Mouse (Mus musculus) granulocyte monocyte progenitor cell, adult 5-6 weeks (primary cell): ENCODE data around the gene Tbccd1. TPM values are rescaled to one million over a fixed set of nuclear protein-coding genes. Genes with fewer than 3 reads are reported as not detected.

Experiments used
- ATAC-seq: replicated peaks from 2 replicates; pipeline ENCODE4 v1.8.0; 2016; ENCODE audit warnings: mild to moderate bottlenecking, moderate TSS enrichment, inconsistent platforms; ENCODE audit not compliant: poor library complexity, severe bottlenecking
- total RNA-seq, 2 experiments: library from RNA; stranded (forward) in 1 of 2; stranded (reverse) in 1 of 2; fragments of 200-712, 200-1000 nt in 1 of 2; fragments of >200 nt in 1 of 2; fragmentation: Nextera tagmentation in 1 of 2; gene quantifications; 2 replicates each; pipeline ENCODE4 v1.2.3; 2014 to 2017

The Tbccd1 gene
- 18.8 and 32.9 TPM in 2 replicates for total RNA-seq (2014; fragmentation: Nextera tagmentation)
- total RNA-seq (2017), result 22.1 and 27.1 TPM in 2 replicates

DNA sequence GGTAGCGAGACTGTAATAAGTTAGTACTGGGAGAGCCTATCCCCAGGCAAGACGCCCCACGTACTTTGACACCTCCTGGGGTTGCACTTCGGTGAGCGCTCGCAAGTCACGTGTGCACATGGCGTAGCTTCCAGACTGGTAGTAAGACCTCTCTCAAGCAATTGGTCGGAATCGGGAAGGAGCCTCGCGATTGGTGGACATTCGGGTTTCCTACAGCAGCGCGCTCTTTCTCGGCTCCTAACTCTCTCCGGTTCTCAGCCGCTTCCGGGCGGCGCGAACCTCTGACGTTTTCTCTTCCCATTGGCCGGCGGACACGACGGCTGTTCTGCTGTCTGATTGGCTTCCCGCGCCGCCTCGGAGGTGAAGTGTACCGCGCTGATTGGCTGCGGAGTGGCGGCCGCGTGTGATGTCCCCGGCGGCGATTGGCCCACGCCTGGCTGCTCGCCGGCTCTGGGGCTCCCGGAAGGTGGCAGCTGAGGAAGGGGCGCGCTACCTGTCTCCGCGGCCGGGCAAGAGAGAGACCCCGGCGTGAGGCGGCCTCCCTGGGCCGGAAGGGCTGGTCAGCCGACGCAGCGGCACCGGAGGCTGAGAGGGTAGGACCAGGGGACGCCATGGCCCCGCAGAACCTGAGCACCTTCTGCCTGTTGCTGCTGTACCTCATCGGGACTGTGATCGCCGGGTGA is at the start of gene Tbccd1, which contains the start of gene Dnajb11:
Gene Tbccd1, minus strand, starts transcription at position 239 of the 683 bp plus-strand sequence.
Gene Dnajb11, plus strand, starts transcription at position 415 of the 683 bp plus-strand sequence.
- peak; percentile 92 for ATAC-seq

DNA sequence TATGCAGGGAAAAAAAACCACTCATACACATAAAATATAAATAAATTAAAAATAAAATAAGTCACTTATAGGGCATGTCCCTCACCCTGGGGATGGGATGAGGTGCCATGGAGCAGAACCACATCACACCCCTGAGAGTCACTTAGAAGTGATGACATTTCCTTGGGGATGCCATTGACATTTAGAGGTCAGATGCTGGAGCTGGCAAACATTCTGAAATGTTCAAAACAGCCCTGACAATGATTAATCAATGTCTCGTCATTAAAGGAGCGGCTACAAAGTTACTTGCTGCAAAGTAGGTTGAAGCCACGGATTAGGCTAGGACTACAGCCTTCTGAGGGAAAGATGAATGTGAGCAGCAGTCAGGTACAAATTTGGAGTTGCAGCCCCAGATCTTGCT is 43.9 kb upstream of the Tbccd1 start:
- no peak for ATAC-seq

DNA sequence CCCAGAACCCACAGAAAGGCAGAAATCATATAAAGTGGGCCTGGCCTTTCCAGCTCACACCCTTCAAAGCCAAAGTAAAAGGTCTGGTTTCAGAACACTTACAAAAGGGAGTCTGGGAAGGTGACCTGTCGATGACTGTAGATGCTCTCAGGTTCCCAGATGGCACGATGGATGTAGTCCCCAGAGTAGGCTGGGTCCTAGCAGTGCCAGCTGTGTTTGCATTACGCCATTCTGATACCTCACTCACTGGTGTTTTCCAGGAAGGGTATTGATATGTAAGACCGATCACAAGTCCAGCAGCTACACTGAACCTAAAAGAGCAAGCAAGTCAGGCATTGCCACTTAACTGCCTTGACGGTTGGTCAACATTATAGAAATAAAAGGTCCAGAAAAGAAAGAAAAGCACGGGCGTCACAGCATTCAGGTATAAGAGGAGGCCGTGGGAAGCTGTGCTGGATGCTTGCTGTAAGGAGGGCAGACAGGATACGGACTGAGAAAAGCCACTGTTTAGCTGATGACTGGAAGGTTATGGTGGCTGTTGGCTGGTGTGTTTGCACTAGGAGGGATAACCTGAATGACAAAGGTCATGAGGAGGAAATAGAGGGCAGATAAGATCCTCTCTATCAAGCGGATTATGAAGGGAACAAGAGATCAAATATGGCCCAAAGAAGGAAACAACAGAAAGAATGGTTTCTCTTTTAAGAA is 42.5 kb upstream of the Tbccd1 start:
- no peak for ATAC-seq

DNA sequence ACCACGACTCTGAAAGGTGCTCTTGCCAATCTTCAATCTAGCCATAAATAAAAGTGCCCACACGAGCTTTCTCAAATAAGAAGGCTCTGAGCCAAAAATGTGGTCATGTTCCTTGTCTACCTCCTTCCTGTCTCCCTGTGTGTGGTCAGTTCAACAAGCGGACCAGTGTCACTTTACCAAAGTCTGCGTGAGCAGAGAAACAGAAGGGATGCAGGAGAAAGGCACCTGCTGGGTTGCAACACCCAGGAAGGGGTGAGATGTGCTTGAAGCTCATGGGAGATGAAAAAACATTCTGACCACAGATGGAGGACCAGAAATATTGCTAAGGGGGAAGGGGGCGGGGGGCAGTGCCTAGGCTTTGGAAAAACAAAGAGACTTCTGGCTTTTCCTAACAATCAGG is 41.9 kb upstream of the Tbccd1 start:
- ATAC-seq, result 0 out of 2 replicates have a peak, but pooled peaks have one; percentile 14

DNA sequence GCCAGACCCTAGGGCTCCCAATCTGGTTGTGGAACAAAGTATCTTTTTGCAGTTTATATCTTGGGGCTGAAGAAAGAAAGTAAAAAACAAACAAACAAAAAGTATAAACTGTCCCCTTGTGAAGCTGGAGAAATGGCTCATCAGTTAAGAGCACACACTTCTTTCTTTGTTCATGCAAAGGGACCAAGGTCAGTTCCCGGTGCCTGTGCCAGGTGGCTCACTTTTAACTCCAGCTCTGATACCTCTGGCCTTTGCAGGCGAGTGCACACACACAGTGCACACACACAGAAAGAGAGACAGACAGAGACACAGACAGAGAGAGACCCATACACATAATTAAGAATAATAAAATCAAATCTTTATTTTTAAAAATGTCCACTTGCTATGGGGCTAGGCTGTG is 39.1 kb upstream of the Tbccd1 start:
- ATAC-seq, result no peak

DNA sequence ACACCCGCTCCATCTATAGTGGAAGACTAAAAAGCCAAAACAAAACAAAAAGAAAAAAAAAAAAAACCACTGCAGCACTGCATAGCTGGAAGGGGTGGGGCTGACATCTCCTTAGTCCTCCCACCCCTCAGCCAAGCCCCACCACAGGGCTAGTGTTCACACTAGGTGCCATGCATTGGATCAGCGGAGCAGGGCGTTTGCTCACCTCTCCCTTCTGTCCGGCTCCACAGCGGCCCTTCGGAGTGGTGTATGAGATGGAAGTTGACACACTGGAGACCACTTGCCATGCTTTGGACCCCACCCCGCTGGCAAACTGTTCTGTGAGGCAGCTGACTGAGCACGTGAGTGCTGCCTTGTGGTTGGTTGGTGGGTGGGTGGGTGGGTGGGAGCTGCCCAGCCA is 36.6 kb upstream of the Tbccd1 start:
- no peak for ATAC-seq

DNA sequence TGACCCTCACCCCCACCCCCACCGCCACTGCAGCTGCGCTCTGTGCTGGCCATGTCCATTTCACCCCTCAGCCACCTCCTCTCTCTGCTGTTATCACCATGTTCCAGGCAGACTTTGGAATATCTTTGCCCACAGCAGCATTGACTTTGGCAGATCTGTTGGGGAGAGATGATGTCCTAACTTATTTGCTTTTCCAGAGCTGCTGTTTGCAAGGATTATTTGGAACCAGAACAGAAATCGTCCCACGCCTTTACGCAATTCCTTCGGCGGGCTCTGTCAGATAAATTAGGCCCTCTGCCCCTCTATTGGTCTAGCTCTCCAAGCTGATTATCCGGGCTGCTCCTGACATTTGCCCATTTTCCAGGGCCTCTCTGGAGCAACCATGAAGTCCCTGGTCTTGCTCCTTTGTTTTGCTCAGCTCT is 34.3 kb upstream of the Tbccd1 start:
- ATAC-seq, result no peak

DNA sequence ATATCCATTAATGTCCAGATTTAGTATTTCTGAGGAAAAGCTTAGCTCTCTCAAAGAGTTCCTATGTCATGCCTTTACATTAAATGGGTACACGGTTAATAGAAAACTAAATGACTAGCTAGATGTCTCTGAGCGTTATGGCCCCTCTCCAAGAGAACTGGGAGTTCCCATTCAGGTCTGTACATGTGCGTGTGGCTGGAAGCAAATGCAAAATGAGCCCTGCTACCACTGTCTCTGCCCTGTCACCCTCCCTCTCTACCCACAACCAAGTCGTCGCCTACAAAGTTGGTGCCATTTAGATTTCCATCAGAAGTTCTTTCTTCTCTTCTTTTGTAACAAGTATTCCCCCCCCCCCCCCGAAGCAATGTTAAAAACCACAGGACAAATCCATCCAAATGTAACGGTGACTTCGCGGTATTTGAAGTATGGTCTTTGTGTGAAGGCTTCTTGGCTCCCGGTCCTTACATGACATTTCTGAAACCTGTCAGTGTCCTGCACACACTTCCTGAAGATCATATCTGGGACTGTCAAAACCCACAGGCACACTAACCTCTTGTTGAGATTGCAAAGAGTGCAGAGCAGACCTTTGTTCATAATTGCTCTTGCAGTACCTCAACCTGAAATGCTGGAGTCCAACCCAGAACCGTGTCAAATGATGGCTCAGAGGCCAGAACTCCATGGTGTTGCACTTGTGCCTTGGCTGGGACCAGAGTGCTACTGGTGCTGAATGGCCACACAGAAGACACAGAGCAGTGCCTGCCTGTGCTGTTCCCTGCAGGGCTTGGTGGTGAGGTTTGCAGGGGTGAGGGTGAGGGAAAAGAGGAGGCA is 33.4 kb upstream of the Tbccd1 start, which contains the start of gene Ahsg:
Gene Ahsg, plus strand, starts transcription at position 595 of the 828 bp plus-strand sequence.
- ATAC-seq, result peak; percentile 20

DNA sequence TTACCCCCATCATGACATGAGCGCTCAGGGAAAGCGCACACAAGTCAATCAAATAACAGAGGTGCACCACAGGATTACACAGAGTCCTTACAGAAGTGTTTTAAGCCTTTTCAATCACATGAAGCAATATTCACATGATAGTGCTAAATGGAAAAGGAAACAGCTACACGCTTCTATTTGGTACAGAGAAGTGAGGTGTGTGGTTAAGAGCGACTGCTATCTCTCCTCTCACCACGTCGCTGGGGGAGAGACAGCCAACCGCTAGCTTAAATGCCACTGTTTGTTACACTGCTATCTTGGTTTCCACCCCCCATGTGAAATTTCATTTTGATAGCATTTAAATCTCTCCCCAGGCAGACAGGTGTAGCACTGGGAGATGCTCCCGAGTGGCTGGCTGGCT is 32.2 kb upstream of the Tbccd1 start:
- ATAC-seq, result peak; percentile 25; the same call in 1 of the 2 replicates

DNA sequence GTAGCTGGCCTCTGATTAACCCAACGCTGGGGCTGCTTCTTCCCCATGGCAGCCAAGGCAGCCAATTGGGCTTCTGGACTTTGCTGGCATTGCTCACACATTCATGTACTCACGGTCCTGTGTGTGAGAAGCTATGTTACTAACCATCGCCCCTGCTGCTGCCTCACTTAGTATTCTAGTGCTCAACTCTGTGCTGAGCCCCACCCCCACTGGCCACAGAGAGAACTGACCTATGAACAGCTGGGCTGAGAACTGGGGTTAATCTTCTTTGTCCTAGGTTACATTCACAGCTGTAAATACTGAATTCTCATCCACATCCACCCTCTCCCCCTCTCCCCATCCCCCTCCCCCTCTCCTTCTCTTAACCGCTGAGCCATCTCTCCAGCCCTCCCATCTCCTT is 31.4 kb upstream of the Tbccd1 start:
- no peak for ATAC-seq

DNA sequence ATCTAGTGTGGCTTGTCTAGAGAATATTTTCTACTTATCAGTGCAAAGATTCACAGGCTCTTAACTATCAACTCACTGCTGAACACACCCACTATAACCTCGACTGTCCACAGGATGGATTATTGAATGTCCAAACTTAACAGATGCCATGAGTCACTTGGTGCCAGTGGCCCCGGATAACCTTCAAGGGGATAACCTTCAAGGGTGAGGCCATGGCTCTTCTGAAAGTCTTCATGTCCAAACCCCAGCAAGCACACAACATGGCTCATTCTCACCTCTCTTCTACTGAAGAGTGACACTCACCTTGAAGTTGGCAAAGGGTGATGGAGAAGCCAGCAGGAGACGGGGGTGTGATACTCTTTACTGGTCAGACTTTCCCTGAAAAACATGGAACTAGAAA is 29.3 kb upstream of the Tbccd1 start:
- ATAC-seq, result no peak

DNA sequence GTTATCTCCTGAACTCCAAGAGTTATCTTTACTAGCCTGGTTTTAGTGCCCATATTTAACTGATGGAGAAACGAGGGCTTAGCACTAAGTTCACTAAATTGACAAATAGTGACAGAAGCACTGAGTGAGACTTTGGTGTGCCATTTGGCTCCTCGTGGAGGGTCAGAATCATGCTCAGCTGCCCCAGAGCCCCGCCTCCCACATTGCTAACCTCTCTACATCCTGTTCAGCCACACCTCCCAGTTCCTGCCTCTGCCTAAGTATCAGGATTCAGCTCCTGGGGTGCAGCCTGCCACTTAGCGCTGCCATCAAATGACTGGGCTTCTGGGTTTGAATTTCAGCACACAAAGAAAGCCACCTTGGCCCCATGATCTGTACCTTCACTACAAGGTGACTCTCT is 27.9 kb upstream of the Tbccd1 start:
- no peak for ATAC-seq

DNA sequence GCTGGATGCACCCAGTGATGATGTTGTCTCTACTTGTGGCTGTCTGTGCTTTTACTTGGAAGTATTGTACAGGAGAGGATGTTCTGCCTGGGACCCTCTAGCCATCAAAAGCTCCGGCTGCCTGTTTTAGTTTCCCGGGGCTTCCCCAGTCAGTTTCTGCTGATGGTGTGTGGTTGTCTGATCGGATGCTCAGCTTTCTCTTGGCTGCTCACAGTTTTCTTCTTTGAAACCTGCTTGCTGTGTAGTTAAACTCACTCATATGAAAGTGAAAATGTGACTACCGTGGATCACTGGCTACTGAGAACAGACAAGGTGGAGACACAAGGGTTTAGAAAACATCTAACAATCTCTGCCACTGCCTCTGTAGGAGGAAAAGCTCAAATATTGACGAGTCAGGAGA is 26.0 kb upstream of the Tbccd1 start:
- no peak for ATAC-seq

DNA sequence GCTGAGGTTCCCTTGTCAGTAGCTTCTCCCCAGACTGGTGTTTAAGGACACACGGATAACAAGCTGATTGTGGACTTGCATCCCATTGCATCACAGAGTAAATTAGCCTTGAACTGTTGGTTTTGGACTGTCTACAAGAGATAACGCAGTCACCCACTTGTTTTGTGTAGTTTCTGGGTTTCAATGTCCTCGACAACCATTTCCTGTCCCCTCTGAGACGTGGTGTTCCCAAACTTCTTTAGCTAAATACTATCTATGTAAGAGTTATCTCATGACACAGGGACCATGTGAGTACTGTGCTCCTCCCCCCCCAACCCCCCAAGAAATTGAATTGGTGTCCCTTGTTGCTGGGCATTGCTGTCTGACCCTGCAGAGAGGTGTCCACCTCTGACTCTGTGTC is 24.0 kb upstream of the Tbccd1 start:
- ATAC-seq, result no peak

DNA sequence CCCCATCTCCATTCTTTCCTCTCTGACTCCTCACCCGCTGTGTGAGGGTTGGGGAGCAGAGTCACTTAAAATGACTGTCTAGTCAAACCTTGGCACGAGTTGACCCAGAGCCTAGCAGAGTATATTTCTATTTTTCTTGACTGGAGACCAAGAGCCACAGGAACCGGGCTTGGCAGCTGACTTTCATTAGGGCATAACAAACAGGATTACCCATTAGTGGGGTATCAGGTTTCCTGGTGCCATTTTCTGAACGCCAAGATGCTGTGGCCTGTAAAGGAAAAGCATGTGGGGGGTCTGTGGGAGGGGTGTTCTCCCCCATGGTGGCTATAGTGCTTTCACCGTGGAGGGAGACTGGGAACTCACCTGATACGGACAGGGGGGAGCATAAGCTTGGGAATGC is 23.4 kb upstream of the Tbccd1 start:
- no peak for ATAC-seq

DNA sequence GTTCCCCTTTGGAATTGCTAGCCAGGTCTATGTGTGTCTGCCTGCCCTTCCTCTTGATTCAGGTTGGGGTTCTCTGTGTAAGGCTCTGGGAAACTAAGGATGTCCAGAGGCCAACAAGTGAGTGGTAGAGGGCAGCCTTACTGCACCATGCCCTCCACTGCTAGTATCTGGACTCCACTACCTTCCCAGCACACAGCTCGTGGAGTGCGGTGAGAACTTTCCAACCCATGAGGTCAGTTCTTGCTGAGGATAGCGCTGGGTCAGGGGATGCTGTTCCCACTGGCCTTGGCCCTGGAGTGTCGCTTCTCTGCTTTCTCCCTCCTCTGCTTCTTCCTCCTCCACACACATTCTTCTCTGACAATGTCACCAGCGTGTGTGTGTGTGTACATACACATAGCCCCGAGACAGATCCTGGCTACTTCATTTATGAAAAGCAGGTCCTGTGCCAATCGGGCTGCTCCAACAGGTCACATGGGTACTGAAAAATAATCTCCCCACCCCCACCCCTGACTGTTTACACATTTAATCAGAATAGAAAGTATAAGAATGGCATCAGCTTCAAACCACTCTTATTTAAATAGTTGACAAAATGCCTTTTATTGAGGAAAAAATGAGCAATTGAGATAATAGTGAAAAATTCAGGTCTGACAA is 22.6 kb upstream of the Tbccd1 start:
- ATAC-seq, result no peak

DNA sequence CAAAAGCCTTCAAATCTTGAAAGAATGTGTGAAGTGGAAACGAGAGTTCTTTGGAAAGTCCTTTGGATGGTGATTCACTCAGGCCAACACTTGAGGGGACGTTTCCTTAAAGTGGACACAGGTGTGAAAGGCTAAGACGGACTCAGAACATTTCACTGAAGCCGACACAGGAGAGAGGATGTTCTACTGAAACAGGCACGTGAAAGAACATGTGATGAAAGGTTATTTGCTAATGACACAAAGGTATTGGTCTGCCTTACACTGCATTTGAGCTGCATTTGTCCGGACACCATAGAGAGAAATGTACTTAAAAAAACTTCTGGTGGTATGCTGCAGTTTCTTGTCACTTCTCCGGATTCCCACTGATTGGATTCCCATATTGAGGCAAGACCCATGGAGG is 21.2 kb upstream of the Tbccd1 start:
- no peak for ATAC-seq

DNA sequence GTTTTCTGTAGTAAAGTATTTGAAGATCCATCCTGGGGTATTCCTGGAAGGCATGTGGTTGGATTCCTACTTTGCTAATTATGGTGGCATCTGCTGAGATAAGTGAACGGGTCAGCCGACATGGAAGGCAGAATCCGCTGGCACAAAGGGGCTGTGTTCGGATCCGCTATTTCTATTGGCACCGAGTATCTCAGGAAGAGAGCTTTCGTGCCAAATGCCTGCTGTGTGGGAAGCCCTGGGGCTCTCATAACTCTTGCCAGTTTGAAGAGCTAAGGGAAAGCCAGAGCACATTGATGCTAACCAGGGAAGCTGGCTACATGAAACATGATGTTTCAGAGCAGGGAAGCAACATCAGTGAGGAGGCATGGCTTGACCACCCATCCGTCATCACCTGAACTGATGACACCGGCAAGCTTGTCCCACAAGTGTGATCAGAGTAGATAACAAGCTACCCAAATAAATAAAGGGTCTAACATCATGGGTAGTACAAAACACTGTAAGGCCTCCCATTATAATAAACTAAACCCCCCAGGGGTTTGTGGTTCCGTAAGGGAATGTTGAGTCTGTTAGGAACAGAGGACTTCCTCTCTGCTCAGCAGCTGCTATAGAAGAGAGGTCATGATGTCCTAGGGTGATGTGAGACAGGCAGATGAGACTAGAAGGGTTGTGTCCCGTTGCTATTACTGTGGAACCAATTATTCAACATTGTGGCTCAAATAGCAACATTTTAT is 20.4 kb upstream of the Tbccd1 start:
- ATAC-seq, result no peak

DNA sequence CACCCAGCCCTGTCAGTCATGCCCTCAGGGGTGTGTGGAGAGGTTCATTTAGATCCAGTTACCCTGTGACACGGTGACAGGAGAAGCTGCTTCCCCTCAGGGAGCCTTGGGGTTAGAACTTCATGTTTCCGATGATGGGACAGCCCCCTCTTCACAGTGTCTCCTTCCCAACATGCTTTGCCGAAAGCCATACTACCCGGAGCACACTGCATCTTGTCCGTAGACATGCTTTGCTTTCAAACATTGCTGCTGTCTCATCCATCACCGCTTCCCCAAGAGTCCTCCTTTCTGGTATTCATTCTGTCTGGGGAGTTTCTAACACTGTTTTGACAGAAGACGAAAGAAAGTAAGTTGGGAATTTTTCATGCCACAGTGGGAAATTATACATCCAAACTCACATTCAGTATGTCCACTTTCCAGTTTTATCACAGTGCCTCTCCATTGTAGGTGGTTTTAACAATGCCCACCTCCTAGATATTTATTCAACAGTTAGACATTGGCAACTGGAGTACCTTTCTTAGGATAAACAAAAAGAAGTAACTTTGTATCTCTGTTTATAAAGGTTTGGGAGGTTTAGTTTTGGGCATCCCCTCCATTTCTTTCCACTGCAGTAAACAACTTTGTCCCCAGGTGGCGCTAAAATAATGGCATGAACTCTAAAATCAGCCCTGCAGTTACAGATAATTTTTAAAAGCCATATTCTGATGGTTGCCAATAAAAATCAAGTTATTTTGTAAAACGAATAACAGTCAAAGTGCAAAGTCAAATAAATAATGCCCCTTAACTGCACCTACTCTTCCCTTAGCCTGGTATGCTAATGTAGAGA is 19.0 kb upstream of the Tbccd1 start:
- no peak for ATAC-seq
